Mouse (Mus musculus) liver, postnatal 0 days (tissue): ENCODE measurements around the gene Smtn. TPM values are rescaled to one million over a fixed set of nuclear protein-coding genes. Genes with fewer than 3 reads are reported as not detected.
A peak's percentile ranks its signal among the peaks of the same experiment; 100 is the strongest.

Source experiments
- ATAC-seq: fragments of 200-750 bp; cut with Nextera tagmentation; 2 replicates; pipeline ENCODE4 v1.8.0; 2017; ENCODE audit warnings: mild to moderate bottlenecking, moderate library complexity
- DNase-seq: peaks from one replicate; pipeline ENCODE4 v3.0.0-alpha.2; 2016
- H3K27ac ChIP-seq: fragments of 300-500 bp; sonication (generic); 2 replicates; pipeline ENCODE4 v1.5.1; 2014; ENCODE audit warnings: antibody characterized with exemption, moderate library complexity, mild to moderate bottlenecking, low read depth
- H3K27me3 ChIP-seq: fragments of 300-500 bp; sonication (generic); 2 replicates; pipeline ENCODE4 v1.6.1; 2014; ENCODE audit warnings: low read length, control low read depth, mixed read lengths; ENCODE audit not compliant: insufficient read depth
- H3K36me3 ChIP-seq: fragments of 300-500 bp; sonication (generic); replicated peaks from 2 replicates; pipeline ENCODE4 v1.6.1; 2014; ENCODE audit warnings: mild to moderate bottlenecking, control low read depth, low read length, moderate library complexity, mixed read lengths; ENCODE audit not compliant: insufficient read depth
- H3K4me1 ChIP-seq: fragments of 300-500 bp; sonication (generic); 2 replicates; pipeline ENCODE4 v1.6.1; 2014; ENCODE audit warnings: antibody characterized with exemption, mild to moderate bottlenecking, control low read depth; ENCODE audit not compliant: insufficient read depth
- H3K4me2 ChIP-seq: fragments of 300-500 bp; sonication (generic); 2 replicates; pipeline ENCODE4 v1.6.1; 2014; ENCODE audit warnings: low read depth, mild to moderate bottlenecking, low read length, moderate library complexity, mixed read lengths
- H3K4me3 ChIP-seq: fragments of 300-500 bp; sonication (generic); 2 replicates; pipeline ENCODE4 v1.5.1; 2014; ENCODE audit warnings: low read depth, low read length
- H3K9ac ChIP-seq: fragments of 300-500 bp; sonication (generic); replicated peaks from 2 replicates; pipeline ENCODE4 v1.6.1; 2014; ENCODE audit warnings: mild to moderate bottlenecking, moderate library complexity
- H3K9me3 ChIP-seq: fragments of 300-500 bp; sonication (generic); 2 replicates; pipeline ENCODE4 v1.6.1; 2016; ENCODE audit warnings: mild to moderate bottlenecking, control low read depth, low read length, mixed read lengths
- CTCF ChIP-seq: sonication (generic); IDR thresholded peaks from 2 replicates; pipeline ENCODE4 v1.5.1; 2016; ENCODE audit warnings: antibody characterized with exemption, low read depth
- EP300 ChIP-seq: IDR thresholded peaks from 2 replicates; pipeline ENCODE4 v1.6.1; 2016; ENCODE audit warnings: antibody characterized with exemption, low read depth, mild to moderate bottlenecking
- WGBS: fragments of 180-500 bp; shearing (Covaris S2); extraction: QIAGEN DNeasy Blood & Tissue Kit; methylation state at CpG from one replicate; pipeline ENCODE4 v1.1.7; 2014; ENCODE audit not compliant: insufficient replicate concordance; 5-methylcytosine and 5-hydroxymethylcytosine counted together
- polyA plus RNA-seq: library from polyadenylated mRNA; unstranded; fragments of >200 nt; fragmentation: Nextera tagmentation; extraction: Ambion mirVana; gene quantifications from 2 replicates; pipeline ENCODE4 v1.2.1, GENCODE M21; 2015

The Smtn gene
- polyA plus RNA-seq, 1 experiment from 2014 or later: 8.9 TPM

DNA sequence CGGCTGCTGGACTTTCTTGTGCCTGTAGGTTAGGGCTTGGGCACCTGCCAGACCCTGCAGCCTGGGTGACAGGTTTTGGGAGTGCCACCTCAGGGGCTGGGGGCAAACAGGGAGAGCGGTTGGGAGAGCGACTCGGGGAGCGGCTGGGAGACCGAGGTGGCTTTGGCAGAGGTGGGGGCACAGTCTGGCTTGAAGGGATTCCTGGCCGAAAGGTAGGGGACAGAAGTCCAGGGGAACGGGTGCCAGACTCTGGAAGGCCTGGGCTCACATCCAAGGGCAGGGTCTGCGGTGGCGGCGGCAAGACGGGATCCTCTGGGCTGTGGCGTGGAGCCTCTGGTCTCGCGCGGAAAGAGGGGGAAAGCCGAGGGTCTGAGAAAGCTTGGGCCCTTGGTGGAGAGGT is 38.4 kb downstream of the Smtn start:
- ATAC-seq (no peak), DNase-seq (peak; percentile 12)
- Histone ChIP-seq H3K36me3 (no peaks in the 10 kb centered on the region), H3K27me3 (0 out of 2 replicates have a peak, but pooled peaks cover 3% of the 10 kb centered on the region), H3K4me2 (no peak overlapping the region), H3K9me3 (no peaks in the 10 kb centered on the region), H3K9ac (no peak overlapping the region), H3K4me3 (no peak overlapping the region), H3K27ac (no peak overlapping the region), H3K4me1 (no peaks in the 10 kb centered on the region)
- WGBS: 85% methylated on average over 17 of the region's 17 CpGs
- TF ChIP-seq EP300: no peak
- TF ChIP-seq CTCF: no peak

DNA sequence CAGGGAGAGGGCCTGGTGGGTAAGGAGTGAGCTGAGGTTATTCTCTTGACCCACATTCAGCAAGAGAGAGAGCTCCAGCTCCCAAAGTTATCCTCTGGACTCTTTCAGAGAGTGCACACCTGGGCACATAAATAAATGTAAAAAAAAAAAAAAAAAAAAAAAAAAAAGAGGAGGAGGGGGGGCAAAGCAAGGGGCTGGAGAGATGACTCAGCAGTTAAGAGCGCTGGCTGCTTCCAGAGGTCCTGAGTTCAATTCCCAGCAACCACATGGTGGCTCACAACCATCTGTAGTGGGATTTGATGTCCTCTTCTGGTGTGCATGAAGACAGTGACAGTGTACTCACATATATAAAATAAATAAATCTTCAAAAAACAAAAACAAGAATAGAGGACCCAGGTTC is 43.1 kb downstream of the Smtn start:
- ATAC-seq (no peak), DNase-seq (no peak)
- TF ChIP-seq CTCF (no peak), EP300 (no peak)
- H3K27me3 ChIP-seq: 0 out of 2 replicates have a peak, but pooled peaks cover under 1% of the 10 kb centered on the region
- no peak overlapping the region for H3K27ac ChIP-seq
- no peak overlapping the region for H3K4me3 ChIP-seq
- peaks cover 7% of the 10 kb centered on the region; the same call in 1 of the 2 replicates for H3K4me1 ChIP-seq
- H3K9ac ChIP-seq: no peak overlapping the region
- H3K9me3 ChIP-seq: no peaks in the 10 kb centered on the region
- H3K4me2 ChIP-seq: no peak overlapping the region
- no peaks in the 10 kb centered on the region for H3K36me3 ChIP-seq
- 89% methylated on average over 1 of the region's 1 CpGs for WGBS

DNA sequence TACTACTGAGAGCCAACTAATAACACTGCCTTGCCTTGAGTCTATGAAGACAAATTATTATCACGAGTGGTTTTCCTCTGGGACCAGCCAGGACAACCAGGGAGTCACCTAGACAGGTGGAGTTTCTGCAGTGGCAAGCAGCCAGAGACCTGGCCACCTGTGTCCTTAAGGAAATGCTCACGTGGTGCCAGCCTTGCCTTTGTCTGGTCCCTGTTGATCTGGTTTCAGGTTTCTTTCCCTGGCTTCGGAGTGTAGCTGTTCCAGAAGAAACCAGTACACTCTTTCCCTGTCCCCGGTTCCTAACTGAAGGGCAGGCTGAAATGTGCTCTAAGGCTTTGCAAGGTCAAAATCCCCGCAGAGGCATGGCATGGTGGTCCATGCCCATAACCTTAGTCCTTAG is 43.7 kb downstream of the Smtn start:
- no peak for ATAC-seq
- H3K4me3 ChIP-seq: no peak overlapping the region
- H3K9me3 ChIP-seq: no peaks in the 10 kb centered on the region
- H3K4me2 ChIP-seq: no peak overlapping the region
- H3K9ac ChIP-seq: no peak overlapping the region
- no peak overlapping the region for H3K27ac ChIP-seq
- H3K4me1 ChIP-seq: peaks cover 7% of the 10 kb centered on the region; the same call in 1 of the 2 replicates
- H3K36me3 ChIP-seq: no peaks in the 10 kb centered on the region
- 63% methylated on average over 5 of the region's 5 CpGs for WGBS
- peak; percentile 10 for DNase-seq
- no peak for TF ChIP-seq EP300
- TF ChIP-seq CTCF: no peak
- H3K27me3 ChIP-seq: no peaks in the 10 kb centered on the region

DNA sequence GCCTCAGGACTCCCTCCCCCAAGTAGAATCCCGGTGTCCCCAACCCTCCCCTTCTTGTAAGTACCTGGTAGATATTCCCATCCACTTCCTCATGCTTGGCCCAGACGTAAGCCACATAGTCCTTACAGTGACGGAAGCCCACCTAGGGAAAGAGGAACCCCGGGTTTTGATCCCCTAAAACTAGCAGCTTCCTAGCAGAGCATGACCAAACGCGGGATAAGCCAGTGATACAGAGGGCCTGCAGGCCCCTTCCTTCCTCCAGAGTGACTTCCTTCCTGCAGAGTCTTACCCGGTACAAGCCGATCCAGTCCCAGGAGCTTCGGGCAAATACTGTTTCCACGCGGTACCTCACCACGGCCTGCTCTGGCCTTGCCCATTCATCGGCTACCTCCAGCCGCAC is 44.9 kb downstream of the Smtn start:
- Histone ChIP-seq H3K9me3 (no peaks in the 10 kb centered on the region), H3K9ac (no peak overlapping the region), H3K27me3 (no peaks in the 10 kb centered on the region), H3K4me1 (peaks cover 7% of the 10 kb centered on the region; the same call in 1 of the 2 replicates), H3K27ac (no peak overlapping the region), H3K4me3 (no peak overlapping the region), H3K4me2 (no peak overlapping the region), H3K36me3 (no peaks in the 10 kb centered on the region)
- no peak for ATAC-seq
- WGBS: 45% methylated on average over 14 of the region's 14 CpGs
- peak; percentile 14 for DNase-seq
- TF ChIP-seq CTCF (no peak), EP300 (no peak)

DNA sequence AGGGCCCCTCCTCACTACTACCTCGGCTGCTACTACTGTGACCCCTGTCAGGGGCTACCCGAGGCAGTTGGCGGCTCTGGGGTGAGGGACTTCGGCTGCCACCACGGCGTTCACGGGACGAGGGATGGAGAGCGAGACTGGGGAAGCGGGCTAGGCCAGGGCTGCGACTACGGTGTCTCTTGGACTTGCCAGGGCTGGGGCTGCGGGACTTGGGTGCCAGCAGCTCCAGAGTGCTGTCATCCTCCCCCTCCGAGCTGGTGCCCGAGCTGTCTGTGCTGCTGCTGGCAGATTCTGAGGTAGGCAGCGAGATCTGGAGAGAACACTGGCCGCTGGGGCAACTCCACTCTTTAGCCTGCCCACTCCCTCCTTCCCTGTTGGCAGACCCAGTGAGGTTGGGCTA is 45.6 kb downstream of the Smtn start:
- Histone ChIP-seq H3K36me3 (no peaks in the 10 kb centered on the region), H3K4me1 (peaks cover 7% of the 10 kb centered on the region; the same call in 1 of the 2 replicates), H3K9ac (no peak overlapping the region), H3K4me3 (no peak overlapping the region), H3K27ac (no peak overlapping the region), H3K27me3 (no peaks in the 10 kb centered on the region), H3K4me2 (no peak overlapping the region), H3K9me3 (no peaks in the 10 kb centered on the region)
- DNase-seq: peak; percentile 10
- 77% methylated on average over 17 of the region's 17 CpGs for WGBS
- no peak for TF ChIP-seq CTCF
- TF ChIP-seq EP300: no peak
- no peak for ATAC-seq

DNA sequence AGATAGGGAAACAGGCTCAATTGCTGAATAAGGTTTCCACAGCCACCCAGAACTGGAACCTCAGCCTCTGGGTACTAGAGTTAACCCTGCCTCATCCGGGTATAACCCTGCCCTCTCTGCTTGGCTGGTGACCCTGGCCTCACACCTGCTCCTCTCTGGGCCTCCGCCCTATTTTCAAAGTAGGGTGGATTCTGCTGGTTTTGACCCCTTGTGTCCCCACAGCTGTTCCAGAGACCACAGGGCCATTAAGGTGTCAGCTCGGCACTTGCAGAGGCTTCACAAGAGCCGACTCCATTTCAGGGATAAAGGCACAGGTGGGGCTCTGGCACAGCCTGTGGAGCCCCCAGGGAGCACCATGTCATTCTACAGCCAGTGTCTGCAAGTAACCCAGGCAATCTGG is 47.7 kb downstream of the Smtn start:
- no peak overlapping the region for H3K4me3 ChIP-seq
- H3K27ac ChIP-seq: no peak overlapping the region
- H3K9me3 ChIP-seq: no peaks in the 10 kb centered on the region
- H3K27me3 ChIP-seq: no peaks in the 10 kb centered on the region
- ATAC-seq: no peak
- TF ChIP-seq CTCF (no peak), EP300 (no peak)
- H3K36me3 ChIP-seq: no peaks in the 10 kb centered on the region
- H3K9ac ChIP-seq: no peak overlapping the region
- 62% methylated on average over 4 of the region's 4 CpGs for WGBS
- DNase-seq: peak; percentile 9
- H3K4me1 ChIP-seq: peaks cover 7% of the 10 kb centered on the region; the same call in 1 of the 2 replicates
- no peak overlapping the region for H3K4me2 ChIP-seq

DNA sequence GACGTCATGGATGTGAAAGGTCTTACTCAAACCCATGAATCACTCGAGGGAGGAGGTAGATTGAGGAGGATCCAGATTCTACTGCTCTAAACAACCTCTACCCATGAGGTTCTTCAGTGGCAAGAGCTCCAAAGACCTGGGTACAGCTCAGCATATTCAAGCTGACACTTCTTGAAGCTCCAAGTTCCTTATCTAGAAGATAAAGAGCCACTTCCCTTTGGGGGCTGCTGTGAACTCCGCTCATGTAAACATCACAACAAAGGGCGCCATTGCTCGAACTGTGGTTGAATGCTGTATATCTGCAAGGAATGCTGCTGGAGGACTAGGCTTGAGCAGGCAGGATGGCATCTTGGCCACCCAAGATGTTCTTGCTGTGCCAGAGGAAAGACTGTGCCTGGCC is 51.4 kb downstream of the Smtn start:
- 40% methylated on average over 5 of the region's 5 CpGs for WGBS
- H3K36me3 ChIP-seq: no peaks in the 10 kb centered on the region

More for the DNA sequence above, 51.4 kb downstream of the Smtn start:
- no peak overlapping the region for H3K27ac ChIP-seq
- H3K4me3 ChIP-seq: no peak overlapping the region
- DNase-seq (no peak), ATAC-seq (no peak)
- no peak for TF ChIP-seq CTCF
- TF ChIP-seq EP300: no peak
- peaks cover 4% of the 10 kb centered on the region for H3K4me1 ChIP-seq
- no peaks in the 10 kb centered on the region for H3K9me3 ChIP-seq
- H3K4me2 ChIP-seq: no peak overlapping the region
- H3K9ac ChIP-seq: no peak overlapping the region
- H3K27me3 ChIP-seq: 0 out of 2 replicates have a peak, but pooled peaks cover 2% of the 10 kb centered on the region
